Mouse (Mus musculus) lung, adult 2 months (tissue): Measurements from ENCODE around the gene Mrpl43. TPM values are rescaled to one million over a fixed set of nuclear protein-coding genes. Genes with fewer than 3 reads are reported as not detected.

ENCODE experiments used
- DNase-seq: peaks from one replicate; pipeline ENCODE4 v3.0.0; 2022
- H3K4me1 ChIP-seq: fragments of 200-500 bp; 2 replicates; pipeline ENCODE4 v1.6.1; 2011; ENCODE audit warnings: low read length; ENCODE audit not compliant: control insufficient read depth, insufficient read depth
- H3K4me3 ChIP-seq: fragments of 200-500 bp; replicated peaks from 2 replicates; pipeline ENCODE3; 2011; ENCODE audit warnings: low read depth, mild to moderate bottlenecking, control low read depth, low read length; ENCODE audit errors: extremely low read depth
- CTCF ChIP-seq: fragments of 200-500 bp; IDR thresholded peaks from 2 replicates; pipeline ENCODE4 v1.5.1; 2011; ENCODE audit warnings: mild to moderate bottlenecking, low read length, control low read depth; ENCODE audit not compliant: insufficient read depth
- POLR2A ChIP-seq: fragments of 200-500 bp; IDR thresholded peaks from 2 replicates; pipeline ENCODE4 v1.6.1; 2011; ENCODE audit warnings: low read depth, mild to moderate bottlenecking, control low read depth, low read length, borderline replicate concordance; ENCODE audit errors: extremely low read depth
- WGBS: fragments of 180-500 bp; shearing (Covaris S2); methylation state at CpG from one replicate; pipeline ENCODE4 v1.1.7; 2018; 5-methylcytosine and 5-hydroxymethylcytosine counted together
- polyA plus RNA-seq: library from polyadenylated mRNA; depleted of rRNA; stranded (reverse); fragments of >200 nt; gene quantifications from 2 replicates; pipeline ENCODE4 v1.2.3, GENCODE M21; 2012

Gene Mrpl43
- polyA plus RNA-seq, 1 experiment: 50.1 TPM

DNA sequence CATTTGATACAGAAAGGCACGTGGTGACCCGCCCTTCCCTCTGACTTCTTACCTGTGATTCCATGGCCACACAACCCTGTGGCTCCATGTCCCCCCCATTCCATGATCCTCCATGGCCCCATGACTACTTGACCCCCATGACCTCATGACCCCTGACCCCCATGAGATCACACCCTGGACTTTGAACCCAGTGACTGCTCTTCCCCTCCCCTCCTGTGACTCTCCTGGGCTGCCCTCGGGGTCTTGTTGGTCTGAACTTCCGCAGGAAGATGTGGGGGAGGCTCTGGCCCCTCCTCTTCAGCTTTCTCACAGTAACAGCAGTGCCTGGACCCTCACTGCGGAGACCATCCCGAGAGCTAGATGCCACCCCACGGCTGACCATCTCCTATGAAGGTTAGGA lies 14.0 kb downstream of the Mrpl43 start:
- peaks cover 2% of the 10 kb centered on the region; the same call in 1 of the 2 replicates for H3K4me1 ChIP-seq
- WGBS: 44% methylated on average over 7 of the region's 7 CpGs
- DNase-seq: no peak
- no peak for TF ChIP-seq POLR2A
- TF ChIP-seq CTCF: no peak
- no peak overlapping the region for H3K4me3 ChIP-seq

DNA sequence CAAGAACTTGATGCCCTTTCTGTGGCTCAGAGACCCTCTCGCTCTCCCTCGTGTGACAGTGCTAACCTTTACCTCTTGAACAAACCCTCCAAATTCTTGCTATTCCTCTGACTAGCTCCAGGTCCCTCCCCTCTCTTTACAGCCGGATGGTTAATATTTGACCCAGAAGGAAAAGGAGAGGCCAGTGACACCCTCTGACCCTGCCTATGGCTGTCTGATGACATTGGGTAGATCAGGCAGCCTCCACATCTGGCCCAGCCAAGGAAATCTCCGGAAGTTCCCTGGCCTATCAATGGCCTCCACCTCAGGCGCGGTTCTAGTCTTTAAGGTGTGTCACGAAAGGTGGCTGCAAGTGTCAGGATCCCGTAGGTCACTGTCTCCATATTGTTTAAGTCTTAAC lies 15.2 kb downstream of the Mrpl43 start:
- TF ChIP-seq CTCF (no peak), POLR2A (no peak)
- no peak for DNase-seq
- WGBS: 69% methylated on average over 8 of the region's 8 CpGs
- Histone ChIP-seq H3K4me1 (peaks cover 2% of the 10 kb centered on the region; the same call in 1 of the 2 replicates), H3K4me3 (no peak overlapping the region)

GRCm38 (mm10) chr19:44989567-44990495 lies 16.4 kb downstream of the Mrpl43 start:
- TF ChIP-seq CTCF (no peak), POLR2A (no peak)
- H3K4me3 ChIP-seq: peak overlapping the region; percentile 47
- DNase-seq: no peak
- 16% methylated on average over 22 of the region's 22 CpGs for WGBS
- peaks cover 2% of the 10 kb centered on the region; the same call in 1 of the 2 replicates for H3K4me1 ChIP-seq

DNA sequence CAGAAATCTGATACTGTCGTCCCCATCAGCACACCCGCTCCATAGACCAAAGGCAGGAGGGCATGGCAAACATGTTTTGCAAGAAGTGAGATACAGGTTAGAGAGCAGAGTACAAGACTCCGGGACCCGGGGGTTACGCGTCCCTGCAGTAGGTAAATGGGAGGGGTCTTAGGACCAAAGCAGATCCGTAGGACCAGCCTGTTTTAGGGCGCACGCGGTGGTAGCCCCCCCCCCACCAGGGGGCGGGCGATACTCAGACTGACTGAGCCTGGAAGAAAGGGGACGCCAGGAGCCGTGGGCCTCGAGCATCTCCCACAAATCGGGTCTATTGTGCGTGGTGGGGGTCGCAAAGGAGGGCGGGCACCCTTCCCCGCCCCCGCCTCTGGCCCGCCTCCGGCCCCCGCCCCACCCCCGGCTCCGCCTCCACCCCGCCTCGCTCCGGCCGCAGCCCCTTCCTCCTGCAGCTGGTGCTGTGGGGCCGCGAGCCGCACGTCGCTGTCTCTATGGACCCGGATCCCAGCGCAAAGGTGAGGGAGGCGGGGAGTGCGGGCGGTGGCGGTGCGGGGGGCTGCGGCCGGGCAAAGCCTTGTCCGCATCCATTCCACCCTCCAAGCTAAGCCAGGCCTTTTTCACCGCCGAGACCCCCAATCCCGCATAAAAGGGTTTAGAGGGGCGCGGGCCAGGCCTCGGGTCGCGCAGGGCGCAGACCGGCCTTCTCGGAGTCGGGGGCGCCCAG lies 17.2 kb downstream of the Mrpl43 start, which contains the start of gene Sema4g:
Gene Sema4g, plus strand, starts transcription at position 271 of the 736 bp plus-strand sequence.
- DNase-seq: peak; percentile 24
- H3K4me3 ChIP-seq: peak within 1 kb of the TSS; percentile 47
- peaks cover 2% of the 10 kb centered on the region; the same call in 1 of the 2 replicates for H3K4me1 ChIP-seq
- TF ChIP-seq POLR2A (no peak), CTCF (no peak)
- WGBS: 2% methylated on average over 54 of the region's 58 CpGs

DNA sequence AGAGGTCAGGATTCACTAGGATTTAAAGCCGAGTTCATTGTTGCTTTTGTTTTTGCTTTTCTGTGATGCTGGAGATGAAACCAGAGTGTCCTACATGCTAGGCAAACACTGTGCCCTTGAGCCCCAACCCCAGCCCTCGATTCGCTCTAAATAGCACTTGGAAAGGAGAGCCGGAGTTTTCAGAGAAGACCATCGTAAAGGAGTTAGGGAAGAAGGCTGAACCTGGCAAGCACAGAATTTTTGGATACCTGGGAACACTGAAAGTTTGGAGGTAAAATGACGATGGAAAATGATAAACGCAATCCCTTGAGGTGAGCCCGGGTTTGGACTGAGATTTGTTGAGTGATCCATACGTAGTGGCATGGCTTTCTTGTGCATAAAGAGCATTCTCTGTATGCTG lies 17.9 kb downstream of the Mrpl43 start:
- Histone ChIP-seq H3K4me3 (no peak overlapping the region), H3K4me1 (peaks cover 2% of the 10 kb centered on the region; the same call in 1 of the 2 replicates)
- TF ChIP-seq CTCF (no peak), POLR2A (no peak)
- no peak for DNase-seq
- WGBS: 42% methylated on average over 9 of the region's 9 CpGs

DNA sequence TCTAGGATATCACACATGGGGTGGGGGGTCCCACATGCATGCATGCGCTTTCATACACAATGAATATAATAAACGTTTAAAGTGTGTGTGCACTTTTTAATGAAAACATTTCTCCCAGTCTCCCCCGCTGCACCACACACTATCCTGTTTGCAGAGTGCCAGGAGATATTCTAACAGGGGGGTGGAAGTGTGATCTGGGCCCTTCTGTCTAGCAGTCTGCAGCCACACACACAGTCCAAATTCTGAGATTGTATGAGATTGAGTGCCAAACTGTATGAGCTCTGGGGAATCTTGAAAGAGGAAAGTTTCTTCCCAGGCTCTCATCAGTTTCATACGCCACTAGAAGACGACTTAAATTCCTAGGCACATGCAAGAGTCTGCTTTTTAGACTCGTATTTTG lies 18.4 kb downstream of the Mrpl43 start:
- WGBS: 60% methylated on average over 6 of the region's 6 CpGs
- DNase-seq: no peak
- Histone ChIP-seq H3K4me1 (peaks cover 2% of the 10 kb centered on the region; the same call in 1 of the 2 replicates), H3K4me3 (no peak overlapping the region)
- no peak for TF ChIP-seq POLR2A
- no peak for TF ChIP-seq CTCF

- H3K4me1 ChIP-seq: peaks cover 2% of the 10 kb centered on the region; the same call in 1 of the 2 replicates
- 75% methylated on average over 6 of the region's 6 CpGs for WGBS
- H3K4me3 ChIP-seq: no peak overlapping the region
- TF ChIP-seq CTCF (no peak), POLR2A (no peak)
- no peak for DNase-seq
These were observed 19.2 kb downstream of the Mrpl43 start for GRCm38 (mm10) chr19:44987004-44987403.

- DNase-seq: no peak
- TF ChIP-seq CTCF (no peak), POLR2A (no peak)
- peaks cover 2% of the 10 kb centered on the region; the same call in 1 of the 2 replicates for H3K4me1 ChIP-seq
- H3K4me3 ChIP-seq: no peak overlapping the region
- 42% methylated on average over 5 of the region's 5 CpGs for WGBS
These were observed 20.9 kb downstream of the Mrpl43 start for GRCm38 (mm10) chr19:44985159-44985988.

GRCm38 (mm10) chr19:44984420-44984819 lies 21.8 kb downstream of the Mrpl43 start:
- TF ChIP-seq POLR2A (no peak), CTCF (no peak)
- WGBS: 88% methylated on average over 4 of the region's 4 CpGs
- 0 out of 2 replicates have a peak, but pooled peaks cover 2% of the 10 kb centered on the region for H3K4me1 ChIP-seq
- no peak overlapping the region for H3K4me3 ChIP-seq
- DNase-seq: no peak
